Mouse (Mus musculus) cortical plate, adult 2 months (tissue): ENCODE measurements around the gene Gimd1.

Source experiments
- CTCF ChIP-seq: fragments of 200-500 bp; IDR thresholded peaks from 2 replicates; pipeline ENCODE4 v1.5.1; 2011; ENCODE audit warnings: mild to moderate bottlenecking, control low read depth, low read length; ENCODE audit not compliant: insufficient read depth; ENCODE audit errors: extremely low read depth
- POLR2A ChIP-seq: fragments of 200-500 bp; IDR thresholded peaks from 2 replicates; pipeline ENCODE4 v1.6.1; 2011; ENCODE audit warnings: mild to moderate bottlenecking, low read length, control low read depth; ENCODE audit not compliant: insufficient read depth; ENCODE audit errors: extremely low read depth

GRCm38 (mm10) chr3:132637080-132637479 lies 7.5 kb downstream of the Gimd1 start:
- TF ChIP-seq CTCF: no peak
- no peak for TF ChIP-seq POLR2A
